Mouse (Mus musculus): ENCODE measurements around the gene Acsm2. TPM values are rescaled to one million over a fixed set of nuclear protein-coding genes. Genes with fewer than 3 reads are reported as not detected.

Gene Acsm2
- not detected for total RNA-seq (2022)

- no peak for DNase-seq
Observed at GRCm38 (mm10) chr7:119554040-119554439, at the start of gene Acsm2. TSS of gene Acsm2 (plus strand) at chr7:119554340.

- no peak for DNase-seq
Observed at GRCm38 (mm10) chr7:119511143-119511542, 43.0 kb upstream of the Acsm2 start.

GRCm38 (mm10) chr7:119513056-119513455 is 41.1 kb upstream of the Acsm2 start:
- peak; percentile 30 for DNase-seq

- no peak for DNase-seq
Observed at GRCm38 (mm10) chr7:119515492-119516271, 38.5 kb upstream of the Acsm2 start.

- DNase-seq: no peak
Observed at GRCm38 (mm10) chr7:119516272-119516558, 37.9 kb upstream of the Acsm2 start.

GRCm38 (mm10) chr7:119519163-119519562 is 35.0 kb upstream of the Acsm2 start, which contains the start of gene Acsm5:
TSS of gene Acsm5 (plus strand) at chr7:119519463.
- no peak for DNase-seq

GRCm38 (mm10) chr7:119519654-119520053 is 34.5 kb upstream of the Acsm2 start:
- peak; percentile 73 for DNase-seq

GRCm38 (mm10) chr7:119521816-119522215 is 32.3 kb upstream of the Acsm2 start:
- DNase-seq: no peak

GRCm38 (mm10) chr7:119522385-119522784 is 31.8 kb upstream of the Acsm2 start:
- DNase-seq: peak; percentile 56

- DNase-seq: no peak
Observed at GRCm38 (mm10) chr7:119523389-119523788, 30.8 kb upstream of the Acsm2 start, which contains the start of gene Pdilt. TSS of gene Pdilt (minus strand) at chr7:119523489.

GRCm38 (mm10) chr7:119525881-119526281 is 28.3 kb upstream of the Acsm2 start:
- peak; percentile 64 for DNase-seq

- DNase-seq: no peak
Observed at GRCm38 (mm10) chr7:119526486-119526885, 27.7 kb upstream of the Acsm2 start.

GRCm38 (mm10) chr7:119527135-119527534 is 27.0 kb upstream of the Acsm2 start:
- DNase-seq: no peak

GRCm38 (mm10) chr7:119527548-119527947 is 26.6 kb upstream of the Acsm2 start:
- DNase-seq: no peak

GRCm38 (mm10) chr7:119528617-119529016 is 25.5 kb upstream of the Acsm2 start:
- DNase-seq: no peak

- DNase-seq: no peak
Observed at GRCm38 (mm10) chr7:119532924-119533323, 21.2 kb upstream of the Acsm2 start.

GRCm38 (mm10) chr7:119534389-119534788 is 19.8 kb upstream of the Acsm2 start:
- DNase-seq: no peak

GRCm38 (mm10) chr7:119542445-119542844 is 11.7 kb upstream of the Acsm2 start:
- no peak for DNase-seq

GRCm38 (mm10) chr7:119545572-119545971 is 8.6 kb upstream of the Acsm2 start:
- DNase-seq: no peak

GRCm38 (mm10) chr7:119550471-119551222 is 3.5 kb upstream of the Acsm2 start:
- no peak for DNase-seq

GRCm38 (mm10) chr7:119559789-119560451 is 5.8 kb downstream of the Acsm2 start:
- no peak for DNase-seq

GRCm38 (mm10) chr7:119560452-119560835 is 6.3 kb downstream of the Acsm2 start:
- DNase-seq: no peak

GRCm38 (mm10) chr7:119561441-119561840 is 7.3 kb downstream of the Acsm2 start:
- no peak for DNase-seq

Measured in adrenal gland, adult 8-10 months (tissue).